Mouse (Mus musculus): Measurements from ENCODE around the gene Xpr1.

Xpr1 gene

DNA sequence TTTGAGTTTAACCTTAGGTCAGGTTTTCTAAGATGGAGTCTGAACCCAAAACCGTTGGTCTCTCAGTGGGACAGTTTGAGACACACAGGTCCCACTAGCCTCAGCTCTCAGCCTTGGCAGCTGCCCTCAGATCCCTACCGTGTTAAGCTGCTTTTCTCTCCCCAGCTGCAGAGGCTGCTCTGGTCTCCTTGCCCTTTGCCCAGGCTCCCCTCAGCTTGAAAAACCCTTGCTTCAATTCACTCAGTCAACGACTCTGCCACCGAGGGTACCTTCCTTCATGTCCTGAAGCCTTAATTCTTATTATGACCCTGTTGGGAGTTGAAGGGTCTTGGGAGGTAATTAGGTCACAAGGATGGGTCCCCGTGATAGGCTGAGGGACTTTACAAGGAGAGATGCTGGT is 167.3 kb downstream of the Xpr1 start:
- no peak for DNase-seq

GRCm38 (mm10) chr1:155248041-155248440 is 169.2 kb downstream of the Xpr1 start:
- no peak for DNase-seq

DNA sequence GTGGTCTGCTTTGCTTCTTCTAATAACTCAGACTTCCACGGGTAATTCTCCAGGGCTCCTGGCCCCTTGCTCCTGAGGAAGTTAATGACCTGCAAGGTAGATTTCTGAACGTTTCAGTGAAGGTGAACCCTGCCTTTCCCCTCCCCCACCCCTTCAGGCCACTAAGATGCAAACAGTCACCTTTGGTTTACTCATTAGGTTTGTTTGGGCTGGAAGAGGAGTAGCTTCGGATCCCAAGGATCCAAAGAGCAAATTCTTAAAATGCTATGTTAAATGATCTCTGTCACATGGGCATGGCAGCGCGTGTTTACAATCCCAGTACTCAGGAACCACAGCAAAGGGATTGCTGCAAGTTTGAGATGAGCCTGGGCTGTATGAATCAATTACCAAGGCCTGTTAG is 169.8 kb downstream of the Xpr1 start:
- peak; percentile 36 to 64 for DNase-seq

- peak; percentile 15 to 22 for DNase-seq
Measured at GRCm38 (mm10) chr1:155245516-155245915, 171.7 kb downstream of the Xpr1 start.

- peak in 1 of 2 experiments; percentile 75 for DNase-seq
Measured at GRCm38 (mm10) chr1:155244771-155245211, 172.4 kb downstream of the Xpr1 start.

DNA sequence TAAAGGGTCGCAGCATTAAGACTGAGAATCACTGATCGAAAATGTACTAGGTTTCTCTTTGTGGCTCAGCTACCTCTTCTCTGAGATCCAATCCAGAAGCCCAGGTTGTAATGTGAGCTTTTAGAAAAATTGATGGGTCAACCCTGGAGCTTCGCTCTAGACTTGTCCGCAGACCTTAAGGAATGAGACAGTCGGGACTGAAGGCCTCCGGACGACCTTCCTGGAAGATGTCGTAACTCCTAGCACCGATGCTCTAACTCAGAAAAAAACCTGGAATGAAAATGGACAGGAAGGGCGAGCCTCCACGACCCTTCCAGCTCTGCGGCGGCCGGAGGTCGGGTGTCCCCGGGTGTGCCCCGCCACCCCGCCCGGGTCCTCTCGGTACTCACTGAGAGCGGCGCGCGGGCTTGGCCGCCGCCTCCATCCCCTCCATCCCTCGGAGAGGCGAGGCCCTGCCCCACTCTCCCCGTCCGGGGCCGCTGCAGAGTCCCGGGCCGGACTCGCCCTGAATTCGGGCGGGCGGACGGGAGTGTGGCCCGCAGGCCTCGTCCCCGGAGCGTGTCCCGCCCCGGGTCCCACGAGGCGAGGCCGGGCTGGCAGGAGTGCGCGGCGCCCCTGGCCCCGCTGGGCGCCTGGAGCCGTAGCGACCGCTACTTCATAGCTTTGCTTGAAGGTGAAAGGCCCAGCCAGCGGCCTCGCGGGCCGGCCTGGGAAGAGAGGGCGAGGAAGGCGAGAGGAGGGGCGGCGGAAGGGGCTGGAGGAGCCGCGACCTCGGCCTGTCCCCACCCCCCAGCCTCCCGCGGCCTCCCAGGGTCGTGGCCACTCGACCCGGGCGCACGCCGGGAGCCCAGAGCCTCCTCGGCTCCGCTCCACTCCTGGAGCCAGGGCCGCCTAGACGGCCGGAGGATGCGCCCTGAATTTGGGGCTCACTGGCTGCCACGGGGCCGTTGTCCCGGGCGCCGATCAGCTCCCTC is 173.1 kb downstream of the Xpr1 start, which contains the start of gene BC034090:
Gene BC034090, minus strand, starts transcription at position 648 of the 974 bp plus-strand sequence.
- DNase-seq: peak; percentile 78 to 87

- peak in 1 of 2 experiments; percentile 24 for DNase-seq
Measured at GRCm38 (mm10) chr1:155242488-155242745, 174.8 kb downstream of the Xpr1 start.

DNA sequence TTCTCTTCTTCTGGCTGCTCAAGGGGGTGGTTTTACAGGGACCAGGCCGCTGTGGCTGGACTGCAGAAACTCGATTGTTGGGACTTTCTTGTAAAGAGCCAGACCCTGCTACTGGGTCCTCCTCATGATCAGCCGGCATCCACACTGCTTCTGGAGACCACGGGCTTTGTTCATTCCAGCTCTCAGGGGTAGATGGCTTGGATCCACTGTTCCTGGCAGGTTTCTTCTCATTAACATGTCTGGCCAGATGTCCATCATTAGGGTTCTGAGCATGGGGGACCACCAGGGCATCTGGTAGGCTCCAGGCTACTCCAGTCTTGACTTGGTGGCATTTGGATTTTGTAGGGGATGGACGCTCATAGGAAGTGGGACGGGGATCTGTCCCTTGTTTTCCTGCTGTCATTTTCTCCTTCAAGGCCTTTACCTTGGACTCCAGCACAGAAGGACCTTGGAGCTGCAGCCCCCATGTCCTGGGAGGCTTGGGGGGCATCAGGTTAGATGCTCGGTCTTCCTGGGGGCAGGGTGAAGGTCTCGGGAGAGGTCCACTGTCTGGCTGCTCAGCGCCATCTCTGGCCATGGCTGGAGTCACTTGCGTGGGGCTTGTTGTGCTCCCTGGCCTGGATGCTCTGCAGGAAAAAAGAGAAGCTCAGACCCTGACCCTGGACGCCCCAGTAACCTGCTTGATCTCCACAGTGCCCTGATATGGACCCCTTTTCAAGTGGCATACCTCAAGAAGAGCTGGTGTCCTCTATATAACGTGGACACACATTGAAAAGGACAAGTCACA is 175.3 kb downstream of the Xpr1 start:
- peak in 1 of 2 experiments; percentile 46 for DNase-seq

- DNase-seq: no peak
Measured at GRCm38 (mm10) chr1:155239962-155240717, 177.1 kb downstream of the Xpr1 start.

DNA sequence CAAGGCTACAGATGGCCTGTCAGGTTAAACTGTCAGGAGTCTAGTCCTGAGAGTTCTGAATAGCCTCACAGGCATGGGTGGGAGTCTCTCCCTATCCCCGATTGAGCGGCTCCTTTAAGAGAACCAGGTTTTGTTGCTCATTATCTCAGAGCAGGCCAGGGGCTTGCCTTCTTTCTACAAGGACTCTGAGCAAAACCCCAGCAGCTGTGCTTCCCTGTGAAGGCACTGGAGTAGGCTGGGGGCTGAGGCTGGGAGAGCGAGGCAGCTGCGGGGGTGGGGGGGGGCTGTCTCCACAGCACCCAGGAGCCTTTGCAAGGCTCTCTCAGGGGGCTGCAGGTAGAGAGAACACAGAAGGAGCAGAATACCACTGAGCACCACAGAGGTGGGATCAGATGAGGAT is 178.0 kb downstream of the Xpr1 start:
- DNase-seq: peak; percentile 9 to 21

GRCm38 (mm10) chr1:155238126-155238525 is 179.1 kb downstream of the Xpr1 start:
- DNase-seq: peak in 1 of 2 experiments; percentile 55

DNA sequence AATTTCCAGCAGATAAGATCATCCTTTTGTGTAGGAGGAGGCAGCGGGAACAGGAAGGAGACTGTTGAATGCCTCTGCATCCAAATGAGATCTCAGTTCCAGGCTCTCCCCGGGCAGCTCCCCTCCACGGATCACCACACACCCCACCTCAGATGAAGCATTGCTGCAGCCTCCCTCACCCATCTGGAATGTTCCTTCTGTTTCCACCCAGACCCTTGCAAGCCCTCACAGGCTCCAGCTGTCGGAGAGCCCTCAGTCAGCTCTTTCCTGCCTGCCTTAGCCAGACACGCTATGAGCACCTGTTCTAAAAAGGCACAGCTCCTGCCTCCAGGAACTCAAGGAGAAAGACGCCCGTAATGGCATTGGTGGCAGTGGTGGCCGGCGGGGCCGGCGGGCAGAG is 179.8 kb downstream of the Xpr1 start:
- DNase-seq: peak; percentile 63 to 79

GRCm38 (mm10) chr1:155236306-155237024 is 180.8 kb downstream of the Xpr1 start:
- peak in 1 of 2 experiments; percentile 60 for DNase-seq

DNA sequence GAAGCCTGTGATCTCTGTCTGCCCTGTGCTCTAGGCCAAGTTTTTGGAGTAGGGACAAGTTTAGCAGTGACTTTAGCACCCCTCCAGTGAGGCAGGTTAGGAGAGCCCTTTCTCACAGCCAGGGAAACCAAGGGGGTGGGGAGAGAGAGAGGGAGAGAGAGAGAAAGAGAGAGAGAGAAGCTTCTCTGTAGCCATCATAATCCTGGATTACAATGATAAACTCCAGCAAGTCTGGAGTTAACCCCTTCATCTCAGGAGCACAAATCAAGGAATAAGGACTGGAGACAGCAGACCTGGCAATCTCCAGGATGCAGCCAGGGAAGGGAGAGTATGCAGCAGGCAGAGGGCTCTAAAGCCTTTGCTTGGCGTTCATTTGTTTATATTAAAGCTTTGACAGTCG is 181.6 kb downstream of the Xpr1 start:
- DNase-seq: no peak

GRCm38 (mm10) chr1:155233931-155234607 is 183.1 kb downstream of the Xpr1 start:
- peak; percentile 58 to 71 for DNase-seq

GRCm38 (mm10) chr1:155233378-155233777 is 183.8 kb downstream of the Xpr1 start:
- DNase-seq: peak in 1 of 2 experiments; percentile 30

DNA sequence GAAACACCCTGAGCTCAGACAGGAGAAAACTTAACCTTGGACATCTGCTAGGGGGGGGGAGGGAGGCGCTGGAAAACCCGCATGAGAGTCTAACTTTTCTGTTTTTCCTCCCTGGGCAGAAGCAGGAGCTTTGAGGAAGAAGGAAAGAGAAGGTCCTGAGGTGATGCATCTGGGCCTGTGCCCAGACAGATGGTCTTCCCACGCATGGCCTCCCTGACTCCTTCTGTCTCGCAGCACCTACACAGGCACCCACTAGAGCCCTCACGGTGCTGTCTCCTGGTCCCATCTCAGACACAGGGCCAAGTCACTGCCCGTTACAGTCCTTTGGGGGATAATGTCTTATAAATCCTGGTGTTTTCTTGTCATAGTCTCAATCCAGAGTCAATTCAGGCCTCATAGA is 184.4 kb downstream of the Xpr1 start:
- no peak for DNase-seq

DNA sequence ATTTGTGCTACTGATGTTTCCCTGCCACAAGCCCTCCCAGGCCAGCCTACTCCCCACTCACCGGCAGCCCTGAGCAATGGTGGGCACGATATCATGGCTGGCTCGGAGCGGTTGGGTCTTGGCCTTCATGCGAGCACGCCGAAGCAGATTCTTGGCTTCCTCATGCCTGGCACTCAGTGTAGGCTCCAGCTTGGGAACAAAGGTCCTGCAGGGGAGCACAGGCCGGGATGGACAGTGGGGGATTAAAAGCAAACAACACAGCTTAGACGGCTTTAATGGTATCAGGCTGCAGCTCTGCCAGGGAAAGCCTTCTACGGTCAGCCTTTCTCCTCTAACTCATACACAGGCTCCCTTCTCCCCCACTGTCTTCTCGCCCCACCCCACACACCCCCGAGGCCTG is 184.8 kb downstream of the Xpr1 start:
- DNase-seq: peak in 1 of 2 experiments; percentile 44

DNA sequence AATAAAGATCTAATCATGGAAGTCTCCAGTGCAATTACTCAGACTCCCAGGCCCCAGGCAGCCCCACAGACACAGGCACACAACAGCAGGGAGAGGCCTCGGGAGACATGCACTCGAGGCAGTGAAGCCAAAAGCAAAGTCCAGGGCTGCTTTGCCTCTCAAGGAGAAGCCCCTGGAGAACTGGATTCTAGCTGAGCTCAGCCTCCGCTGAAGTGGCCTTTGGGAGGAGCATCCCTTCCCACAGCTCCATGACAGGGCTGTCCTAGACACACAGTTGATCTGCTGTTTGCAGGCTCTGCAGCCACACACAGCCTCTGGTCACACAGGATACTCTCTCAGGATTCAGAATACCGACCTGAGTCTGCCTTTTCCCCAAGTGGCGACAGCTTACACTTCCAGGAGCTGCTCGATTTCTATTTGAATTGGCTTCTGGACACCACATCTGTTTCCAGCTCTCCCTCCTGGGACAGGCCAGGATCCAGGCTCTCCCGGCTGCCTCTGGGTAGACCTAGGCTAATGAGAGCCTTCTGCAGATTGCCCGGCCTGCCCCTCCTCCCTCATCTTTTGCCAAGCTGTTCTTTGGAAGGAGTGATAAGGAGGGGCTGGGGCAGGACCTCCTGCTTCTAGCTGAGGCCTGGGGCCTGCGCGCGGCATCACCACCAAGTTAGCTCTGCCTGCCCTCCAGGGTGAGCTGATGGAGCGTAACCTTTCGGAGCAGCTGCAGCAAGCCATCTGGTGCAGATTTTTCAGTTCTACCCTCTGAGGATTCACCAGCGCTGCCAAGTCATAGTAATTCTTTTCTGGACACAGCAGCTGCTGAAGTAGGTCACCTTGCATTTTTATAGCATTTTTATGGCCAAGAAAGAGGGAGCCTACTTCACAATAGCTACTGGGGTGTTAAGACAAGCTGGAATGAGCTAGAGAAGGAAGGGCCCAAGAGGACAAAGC is 187.5 kb downstream of the Xpr1 start:
- DNase-seq: peak; percentile 38 to 62

All from kidney, postnatal 4 days (tissue).